Mouse (Mus musculus): Measurements from ENCODE around the gene Apbb2. TPM values are rescaled to one million over a fixed set of nuclear protein-coding genes. Genes with fewer than 3 reads are reported as not detected.

The Apbb2 gene
- polyA plus RNA-seq, 1 experiment from 2014 or later = 7.8 TPM

DNA sequence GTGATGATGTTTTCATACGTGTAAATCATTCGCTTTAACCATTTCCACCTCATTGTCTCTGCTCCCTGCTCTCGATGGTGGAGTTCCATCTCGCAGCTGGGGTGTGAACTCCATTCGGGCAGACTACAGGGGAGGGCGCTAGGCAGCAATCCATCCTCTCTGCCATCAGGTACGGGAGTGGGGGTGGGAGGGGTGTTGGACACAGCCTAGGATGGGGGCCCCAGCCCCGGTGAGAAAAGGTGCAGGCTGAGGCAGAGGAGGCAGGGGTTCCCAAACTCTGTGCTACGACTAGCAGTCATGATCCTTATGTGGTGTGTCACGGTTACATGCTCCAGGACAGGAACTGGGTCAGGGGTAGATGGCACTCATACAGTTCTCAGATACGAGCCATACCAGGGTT, 144.4 kb downstream of the Apbb2 start:
- H3K4me3 ChIP-seq (ENCODE audit: inconsistent target) = no peak overlapping the region
- no peaks in the 10 kb centered on the region for H3K79me2 ChIP-seq (ENCODE audit: inconsistent target)
- 90% methylated on average over 11 of the region's 11 CpGs for WGBS (ENCODE audit: missing documents)
- no peaks in the 10 kb centered on the region for H3K36me3 ChIP-seq (ENCODE audit: inconsistent target)
- no peak overlapping the region for H3K27ac ChIP-seq

DNA sequence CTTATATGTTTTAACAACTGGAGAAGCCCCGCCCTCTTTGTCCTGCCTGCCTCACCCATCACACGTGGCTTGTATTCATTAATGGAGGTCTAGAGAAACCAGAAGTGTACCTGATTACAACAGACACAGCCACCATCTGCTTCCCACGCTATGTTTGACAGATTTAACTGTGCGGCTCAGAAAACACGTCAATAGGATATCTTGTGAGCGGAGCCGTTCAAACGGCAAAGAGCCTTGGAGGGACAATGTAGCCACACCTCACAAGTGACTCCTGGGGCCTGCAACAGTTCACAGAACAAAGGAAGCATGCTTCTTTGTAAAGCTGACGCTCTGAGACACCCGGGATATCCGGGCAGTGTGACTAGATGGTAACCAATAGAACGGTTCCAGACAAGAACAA, 145.0 kb downstream of the Apbb2 start:
- WGBS (ENCODE audit: missing documents) = 71% methylated on average over 12 of the region's 12 CpGs
- no peak overlapping the region for H3K4me3 ChIP-seq (ENCODE audit: inconsistent target)
- H3K36me3 ChIP-seq (ENCODE audit: inconsistent target) = no peaks in the 10 kb centered on the region
- H3K27ac ChIP-seq = no peak overlapping the region
- no peaks in the 10 kb centered on the region for H3K79me2 ChIP-seq (ENCODE audit: inconsistent target)

DNA sequence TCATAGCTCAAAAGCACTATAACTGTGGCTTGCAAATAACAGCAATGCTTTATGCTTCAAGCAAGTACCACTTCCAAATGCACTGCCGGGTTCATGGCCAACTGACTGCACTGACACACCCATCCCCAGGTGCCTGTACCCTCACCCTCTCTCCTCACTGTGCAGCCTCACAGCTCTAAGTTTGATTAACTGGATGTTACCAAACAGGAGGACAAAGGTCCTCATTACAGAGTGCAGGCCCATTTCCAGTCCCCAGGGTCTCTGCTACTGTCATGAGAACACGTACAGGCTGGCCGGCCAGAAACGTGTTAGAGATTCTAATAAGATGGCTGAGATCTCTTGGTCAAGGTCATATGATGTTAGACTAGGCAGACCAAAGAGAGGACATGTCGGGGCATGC, 147.7 kb downstream of the Apbb2 start:
- no peaks in the 10 kb centered on the region for H3K36me3 ChIP-seq (ENCODE audit: inconsistent target)
- H3K4me3 ChIP-seq (ENCODE audit: inconsistent target) = no peak overlapping the region
- WGBS (ENCODE audit: missing documents) = 97% methylated on average over 5 of the region's 5 CpGs

DNA sequence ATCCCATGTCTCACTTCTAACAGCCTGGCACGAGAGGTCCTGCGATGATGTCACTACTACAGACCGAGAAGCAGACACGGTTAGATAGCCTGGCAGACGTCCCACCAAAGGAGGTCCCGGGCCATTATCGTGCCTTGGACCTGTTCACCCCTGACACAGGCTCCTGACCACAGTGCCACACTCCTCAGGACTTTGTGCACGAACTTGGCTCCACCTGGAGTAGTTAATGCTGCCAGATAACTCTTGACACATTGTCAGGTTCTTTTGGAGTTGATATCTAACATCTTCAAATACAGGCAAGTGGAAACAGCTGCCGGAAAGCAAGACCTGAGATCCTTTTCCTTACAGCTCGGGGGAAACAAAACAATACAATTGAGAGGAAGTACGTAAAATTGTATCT, 148.9 kb downstream of the Apbb2 start:
- no peak overlapping the region for H3K27ac ChIP-seq
- no peaks in the 10 kb centered on the region for H3K79me2 ChIP-seq (ENCODE audit: inconsistent target)
- no peak overlapping the region for H3K4me3 ChIP-seq (ENCODE audit: inconsistent target)
- WGBS (ENCODE audit: missing documents) = 40% methylated on average over 11 of the region's 11 CpGs
- no peaks in the 10 kb centered on the region for H3K36me3 ChIP-seq (ENCODE audit: inconsistent target)

More for the DNA sequence above, 147.7 kb downstream of the Apbb2 start:
- Histone ChIP-seq H3K79me2 (ENCODE audit: inconsistent target) (no peaks in the 10 kb centered on the region), H3K27ac (no peak overlapping the region)

DNA sequence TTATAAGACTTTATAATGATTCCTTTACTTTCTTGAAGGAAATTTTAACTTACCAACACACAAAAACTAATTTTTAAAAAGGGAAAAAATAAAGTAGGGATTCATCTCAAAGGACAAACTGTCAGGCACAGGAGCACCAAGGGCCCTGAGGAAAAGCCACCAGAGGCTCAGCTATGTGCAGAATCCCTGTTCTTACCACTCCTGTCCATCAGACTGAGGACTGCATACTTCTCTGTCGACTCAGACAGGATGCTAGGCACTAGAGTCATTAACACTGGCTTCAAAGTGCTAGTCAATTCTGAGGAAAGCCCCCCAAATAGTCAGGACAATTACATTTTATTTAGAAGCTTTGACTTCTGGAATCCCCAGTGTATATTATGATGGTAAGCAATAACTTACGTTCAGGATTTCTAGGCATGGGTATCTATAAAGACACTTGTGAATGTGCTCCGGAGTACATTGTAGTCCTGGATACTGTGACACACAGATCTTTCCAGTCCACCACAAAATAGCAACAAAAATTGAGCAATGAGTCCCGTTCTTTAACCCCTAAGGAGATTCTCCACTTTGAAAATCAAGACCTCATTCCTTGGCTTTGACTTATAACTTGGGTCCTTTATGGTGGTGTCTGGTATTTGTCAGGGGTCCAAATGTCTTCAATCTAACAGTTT, 150.1 kb downstream of the Apbb2 start:
- no peak overlapping the region for H3K27ac ChIP-seq
- H3K4me3 ChIP-seq (ENCODE audit: inconsistent target) = no peak overlapping the region
- no peaks in the 10 kb centered on the region for H3K36me3 ChIP-seq (ENCODE audit: inconsistent target)
- H3K79me2 ChIP-seq (ENCODE audit: inconsistent target) = no peaks in the 10 kb centered on the region
- WGBS (ENCODE audit: missing documents) = 71% methylated on average over 4 of the region's 4 CpGs

DNA sequence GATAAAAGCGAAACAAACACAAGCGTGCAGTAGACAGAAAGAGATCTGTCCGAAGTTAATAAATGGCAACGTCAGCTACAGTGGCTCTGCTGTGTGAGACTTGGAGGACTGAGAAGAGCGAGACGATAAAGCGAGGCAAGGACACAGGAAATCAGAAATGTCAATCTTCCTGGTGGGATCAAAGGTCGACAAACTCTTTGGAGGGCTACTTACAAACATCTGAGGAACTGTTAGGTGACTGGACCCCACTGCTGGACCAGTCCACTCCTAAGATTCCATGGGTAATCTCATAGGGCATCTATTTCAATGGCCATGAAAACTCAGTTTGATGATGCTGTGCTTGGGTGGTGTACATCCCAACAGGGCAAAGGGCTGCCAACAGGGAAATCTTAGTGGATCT, 155.9 kb downstream of the Apbb2 start:
- Histone ChIP-seq H3K4me3 (ENCODE audit: inconsistent target) (no peak overlapping the region), H3K79me2 (ENCODE audit: inconsistent target) (no peaks in the 10 kb centered on the region), H3K36me3 (ENCODE audit: inconsistent target) (no peaks in the 10 kb centered on the region), H3K27ac (no peak overlapping the region)
- WGBS (ENCODE audit: missing documents) = 93% methylated on average over 8 of the region's 8 CpGs

DNA sequence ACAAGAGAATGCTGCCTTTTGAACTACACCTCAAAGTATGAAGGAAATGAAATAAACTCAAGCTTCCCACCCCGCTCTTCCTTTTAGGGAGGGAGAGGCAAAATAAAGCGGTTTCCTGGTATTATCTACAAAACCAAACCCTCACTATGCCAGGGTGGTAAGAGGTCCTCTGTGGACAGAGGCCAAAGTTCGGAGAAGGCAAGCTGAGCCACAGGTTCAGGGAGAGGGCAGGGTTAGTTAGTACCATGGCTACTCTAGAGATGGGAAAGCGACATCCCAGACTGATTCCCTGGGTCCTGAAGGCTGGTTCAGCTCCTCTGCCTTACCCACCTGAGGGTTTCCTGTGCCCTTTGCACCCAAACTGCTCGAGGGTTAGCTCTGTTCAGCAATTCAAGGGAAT, 159.7 kb downstream of the Apbb2 start:
- H3K27ac ChIP-seq = no peak overlapping the region
- 38% methylated on average over 5 of the region's 5 CpGs for WGBS (ENCODE audit: missing documents)
- no peaks in the 10 kb centered on the region for H3K79me2 ChIP-seq (ENCODE audit: inconsistent target)
- H3K4me3 ChIP-seq (ENCODE audit: inconsistent target) = no peak overlapping the region
- no peaks in the 10 kb centered on the region for H3K36me3 ChIP-seq (ENCODE audit: inconsistent target)

DNA sequence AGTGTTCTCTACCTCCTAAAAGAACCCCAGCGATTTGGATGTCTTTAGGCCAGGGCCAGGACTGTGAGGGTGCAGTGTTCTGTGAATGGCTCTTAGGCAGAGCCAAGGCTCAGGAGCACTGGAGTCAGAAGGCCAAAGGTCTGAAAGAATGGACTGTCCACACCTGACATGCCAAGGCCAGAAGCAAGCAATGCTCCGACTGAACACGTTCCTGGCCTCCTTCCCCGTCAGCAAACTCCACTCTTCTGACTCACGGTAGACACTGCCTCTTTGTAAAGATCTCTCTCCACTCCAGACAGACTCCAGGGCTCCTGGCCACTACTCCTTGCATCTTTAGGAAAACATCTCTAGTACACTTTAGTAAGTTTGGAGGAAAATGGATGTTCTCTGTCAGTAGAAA, 163.3 kb downstream of the Apbb2 start:
- no peaks in the 10 kb centered on the region for H3K79me2 ChIP-seq (ENCODE audit: inconsistent target)
- no peak overlapping the region for H3K27ac ChIP-seq
- 94% methylated on average over 5 of the region's 5 CpGs for WGBS (ENCODE audit: missing documents)
- peaks cover 7% of the 10 kb centered on the region; the same call in 1 of the 2 replicates for H3K36me3 ChIP-seq (ENCODE audit: inconsistent target)
- no peak overlapping the region for H3K4me3 ChIP-seq (ENCODE audit: inconsistent target)

DNA sequence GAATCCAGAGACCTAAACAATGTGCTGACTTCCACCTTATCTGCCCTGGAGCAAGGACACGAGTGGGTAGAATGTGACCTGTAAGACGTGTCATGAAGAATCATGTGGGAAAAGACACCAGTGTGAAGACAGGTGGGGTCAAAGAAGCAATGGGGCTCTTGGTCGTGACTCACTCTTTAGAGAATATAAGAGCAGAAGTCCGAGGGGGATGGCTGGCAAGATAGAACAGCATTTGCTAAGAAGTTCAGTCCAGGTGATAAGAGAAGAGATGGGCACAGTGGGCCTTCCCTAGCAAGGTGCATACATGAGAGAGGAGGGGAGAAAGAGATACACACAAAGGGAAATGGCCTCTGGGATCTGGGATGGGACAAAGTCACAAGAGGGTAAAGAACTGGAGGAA, 163.8 kb downstream of the Apbb2 start:
- Histone ChIP-seq H3K4me3 (ENCODE audit: inconsistent target) (no peak overlapping the region), H3K36me3 (ENCODE audit: inconsistent target) (peaks cover 7% of the 10 kb centered on the region; the same call in 1 of the 2 replicates), H3K79me2 (ENCODE audit: inconsistent target) (no peaks in the 10 kb centered on the region), H3K27ac (no peak overlapping the region)
- 90% methylated on average over 4 of the region's 4 CpGs for WGBS (ENCODE audit: missing documents)

DNA sequence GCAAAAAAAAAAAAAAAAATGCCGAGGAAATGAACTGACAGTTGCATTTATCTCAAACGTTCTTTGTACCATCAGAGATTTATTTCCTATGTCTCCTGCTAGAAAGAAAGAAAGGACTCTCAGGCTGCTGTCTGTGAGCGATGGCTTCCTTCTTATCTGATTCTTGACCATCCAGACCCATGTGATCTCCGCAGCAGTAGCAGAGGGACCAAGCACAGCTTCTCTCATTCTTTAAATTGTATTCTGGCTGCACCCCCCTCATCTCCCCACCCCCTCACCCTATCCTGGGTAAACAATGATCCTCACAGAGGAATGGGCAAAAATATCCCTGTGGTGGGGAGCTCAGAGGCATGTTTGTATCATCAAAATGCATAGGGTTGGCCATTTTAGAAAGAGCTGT, 165.5 kb downstream of the Apbb2 start:
- no peak overlapping the region for H3K27ac ChIP-seq
- 50% methylated on average over 4 of the region's 4 CpGs for WGBS (ENCODE audit: missing documents)

DNA sequence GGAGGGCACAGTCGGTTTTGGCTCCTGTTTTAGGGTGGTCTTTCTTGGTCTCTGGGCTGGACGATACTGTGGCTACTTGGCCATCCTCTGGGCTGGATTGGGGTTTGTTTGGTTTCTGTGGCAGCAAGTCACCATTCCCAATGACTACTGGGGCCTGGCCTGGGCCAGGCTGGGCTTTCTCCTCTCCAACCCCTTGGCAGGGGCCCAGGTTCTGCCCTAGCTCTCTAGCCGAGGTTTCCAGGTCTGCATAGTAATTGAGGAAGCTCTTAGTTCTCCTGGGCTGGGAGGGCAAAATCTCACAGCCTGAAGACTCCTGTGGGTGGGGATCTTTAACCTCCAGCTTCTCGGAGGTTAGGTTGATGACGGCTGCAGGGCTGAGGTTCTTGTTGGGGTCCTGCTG, 167.0 kb downstream of the Apbb2 start:
- peaks cover 7% of the 10 kb centered on the region; the same call in 1 of the 2 replicates for H3K36me3 ChIP-seq (ENCODE audit: inconsistent target)
- WGBS (ENCODE audit: missing documents) = 63% methylated on average over 5 of the region's 5 CpGs

More for the DNA sequence above, 165.5 kb downstream of the Apbb2 start:
- H3K36me3 ChIP-seq (ENCODE audit: inconsistent target) = peaks cover 7% of the 10 kb centered on the region; the same call in 1 of the 2 replicates
- no peaks in the 10 kb centered on the region for H3K79me2 ChIP-seq (ENCODE audit: inconsistent target)
- no peak overlapping the region for H3K4me3 ChIP-seq (ENCODE audit: inconsistent target)

DNA sequence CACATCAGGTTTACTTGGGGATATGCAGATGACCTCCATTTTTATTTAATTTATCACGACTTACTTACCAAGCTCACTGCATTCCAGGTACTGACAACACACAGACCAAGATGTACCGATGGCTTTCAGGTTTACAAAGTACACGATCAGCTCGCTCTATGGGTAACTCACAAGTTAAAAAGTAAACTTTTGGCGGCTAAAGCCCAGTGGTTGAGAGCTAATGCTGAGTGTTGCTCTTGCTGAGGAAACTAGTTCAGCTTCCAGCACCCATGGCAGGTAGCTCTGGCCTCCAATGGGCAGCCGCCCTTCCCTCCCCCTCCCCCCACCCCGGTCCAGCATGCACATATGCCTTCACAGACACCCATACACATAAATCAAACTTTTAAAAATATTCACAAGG, 173.1 kb downstream of the Apbb2 start:
- Histone ChIP-seq H3K79me2 (ENCODE audit: inconsistent target) (no peaks in the 10 kb centered on the region), H3K4me3 (ENCODE audit: inconsistent target) (no peak overlapping the region), H3K27ac (no peak overlapping the region), H3K36me3 (ENCODE audit: inconsistent target) (no peaks in the 10 kb centered on the region)
- 92% methylated on average over 7 of the region's 7 CpGs for WGBS (ENCODE audit: missing documents)

More for the DNA sequence above, 167.0 kb downstream of the Apbb2 start:
- Histone ChIP-seq H3K4me3 (ENCODE audit: inconsistent target) (no peak overlapping the region), H3K27ac (no peak overlapping the region), H3K79me2 (ENCODE audit: inconsistent target) (no peaks in the 10 kb centered on the region)

DNA sequence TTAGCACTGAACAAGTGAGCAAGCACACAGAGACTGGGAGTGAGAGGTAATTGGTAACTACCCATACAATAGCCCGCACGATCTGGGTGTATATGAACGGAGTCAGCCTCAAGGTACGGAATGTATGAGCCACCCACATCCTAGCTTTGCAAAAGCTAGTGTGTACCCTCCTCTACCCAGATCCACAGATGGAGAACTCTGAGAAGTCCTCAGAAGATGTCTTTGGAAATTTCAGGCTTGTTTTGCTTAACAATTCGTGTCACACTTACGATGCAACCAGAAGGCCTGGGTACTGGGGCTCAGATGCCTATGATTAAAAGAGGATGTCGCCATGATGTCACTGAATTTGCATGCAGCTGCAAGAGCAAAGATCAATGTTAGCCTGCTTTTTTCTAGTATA, 176.3 kb downstream of the Apbb2 start:
- 92% methylated on average over 7 of the region's 7 CpGs for WGBS (ENCODE audit: missing documents)
- no peak overlapping the region for H3K27ac ChIP-seq
- H3K4me3 ChIP-seq (ENCODE audit: inconsistent target) = no peak overlapping the region
- H3K79me2 ChIP-seq (ENCODE audit: inconsistent target) = no peaks in the 10 kb centered on the region
- no peaks in the 10 kb centered on the region for H3K36me3 ChIP-seq (ENCODE audit: inconsistent target)

DNA sequence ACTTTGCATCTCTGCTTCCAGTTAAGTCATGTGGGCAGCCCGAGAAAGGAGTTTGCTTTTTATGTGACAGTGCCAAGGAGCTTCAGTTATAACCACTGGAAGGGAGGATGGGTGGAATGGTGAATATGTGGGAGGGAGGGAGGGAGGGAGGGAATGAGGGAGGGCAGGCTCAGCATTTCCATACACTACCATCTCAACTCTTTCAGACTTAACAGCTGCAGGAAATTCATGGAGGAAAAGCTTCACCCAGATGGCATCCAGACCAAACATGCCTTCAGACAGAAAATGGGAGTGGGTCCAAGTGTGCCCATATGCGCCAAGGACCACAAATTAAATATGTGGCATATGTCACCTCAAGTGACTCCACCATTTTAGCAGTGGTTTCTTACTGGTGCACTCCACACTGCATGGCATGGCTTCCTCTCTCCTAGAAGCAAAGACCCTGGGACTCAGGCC, 181.8 kb downstream of the Apbb2 start:
- H3K79me2 ChIP-seq (ENCODE audit: inconsistent target) = no peaks in the 10 kb centered on the region
- no peaks in the 10 kb centered on the region for H3K36me3 ChIP-seq (ENCODE audit: inconsistent target)
- H3K27ac ChIP-seq = no peak overlapping the region
- no peak overlapping the region for H3K4me3 ChIP-seq (ENCODE audit: inconsistent target)
- 94% methylated on average over 2 of the region's 2 CpGs for WGBS (ENCODE audit: missing documents)

DNA sequence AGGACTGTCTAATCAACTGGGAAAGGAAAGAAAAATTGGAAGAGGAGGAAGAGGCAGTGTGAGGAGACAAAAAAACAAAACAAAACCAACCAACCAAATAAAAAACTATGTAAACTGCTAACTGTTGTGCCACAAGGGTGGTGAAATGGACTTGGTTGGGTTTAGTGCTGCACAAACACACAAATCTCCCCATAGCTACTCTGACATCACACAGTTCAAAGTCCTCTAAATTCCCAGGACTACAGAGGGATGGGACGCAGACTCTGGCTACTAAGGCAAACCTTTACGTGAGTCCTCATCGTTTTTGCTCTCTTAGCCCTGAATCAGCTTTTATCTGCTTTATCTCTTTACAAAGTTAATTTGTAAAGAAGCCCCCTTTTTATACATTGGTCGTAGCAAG, 183.4 kb downstream of the Apbb2 start:
- Histone ChIP-seq H3K79me2 (ENCODE audit: inconsistent target) (no peaks in the 10 kb centered on the region), H3K27ac (no peak overlapping the region), H3K4me3 (ENCODE audit: inconsistent target) (no peak overlapping the region), H3K36me3 (ENCODE audit: inconsistent target) (no peaks in the 10 kb centered on the region)
- 95% methylated on average over 3 of the region's 4 CpGs for WGBS (ENCODE audit: missing documents)

DNA sequence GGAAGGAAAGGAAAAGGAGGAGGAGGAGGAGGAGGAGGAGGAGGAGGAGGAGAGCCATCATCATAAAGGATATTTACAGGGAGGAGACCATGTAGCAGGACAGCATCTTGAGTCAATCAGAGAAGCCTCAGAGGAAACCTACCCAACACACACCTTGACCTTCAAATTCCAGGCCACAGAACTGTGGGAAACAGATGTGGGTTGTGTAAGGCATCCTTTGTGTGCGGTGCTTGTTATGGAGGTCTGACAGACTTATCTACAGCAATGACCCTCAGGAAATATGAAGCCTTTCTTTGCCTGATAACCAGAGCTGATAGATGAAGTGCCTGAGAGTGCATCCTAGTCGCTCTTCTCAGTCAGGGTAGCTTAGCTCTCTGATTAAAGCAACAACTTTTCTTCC, 189.5 kb downstream of the Apbb2 start:
- Histone ChIP-seq H3K27ac (no peak overlapping the region), H3K36me3 (ENCODE audit: inconsistent target) (no peaks in the 10 kb centered on the region), H3K79me2 (ENCODE audit: inconsistent target) (no peaks in the 10 kb centered on the region), H3K4me3 (ENCODE audit: inconsistent target) (no peak overlapping the region)
- WGBS (ENCODE audit: missing documents) = 100% methylated on average over 2 of the region's 2 CpGs
